Mouse (Mus musculus) frontal cortex, postnatal 25 days (tissue): ENCODE results near the gene Tmbim6.
A peak's percentile ranks its signal among the peaks of the same experiment; 100 is the strongest.
"Not testable (repeated sequence)": the region's sequence is repeated elsewhere in the genome, so short reads cannot be mapped to it uniquely, and the experiment has no call there.

Experiments
- DNase-seq, 2 experiments: peaks; one replicate each; pipeline ENCODE4 v3.0.0; 2022; ENCODE audit warnings: low spot score in 2 of 2

Tmbim6 gene

GRCm38 (mm10) chr15:99382893-99383292 is 9.8 kb upstream of the Tmbim6 start:
- no peak for DNase-seq

GRCm38 (mm10) chr15:99384071-99384470 is 8.6 kb upstream of the Tmbim6 start:
- no peak for DNase-seq

GRCm38 (mm10) chr15:99386110-99386509 is 6.6 kb upstream of the Tmbim6 start:
- not testable (repeated sequence) for DNase-seq

- no peak for DNase-seq
Measured at GRCm38 (mm10) chr15:99386796-99387195, 5.9 kb upstream of the Tmbim6 start.

DNA sequence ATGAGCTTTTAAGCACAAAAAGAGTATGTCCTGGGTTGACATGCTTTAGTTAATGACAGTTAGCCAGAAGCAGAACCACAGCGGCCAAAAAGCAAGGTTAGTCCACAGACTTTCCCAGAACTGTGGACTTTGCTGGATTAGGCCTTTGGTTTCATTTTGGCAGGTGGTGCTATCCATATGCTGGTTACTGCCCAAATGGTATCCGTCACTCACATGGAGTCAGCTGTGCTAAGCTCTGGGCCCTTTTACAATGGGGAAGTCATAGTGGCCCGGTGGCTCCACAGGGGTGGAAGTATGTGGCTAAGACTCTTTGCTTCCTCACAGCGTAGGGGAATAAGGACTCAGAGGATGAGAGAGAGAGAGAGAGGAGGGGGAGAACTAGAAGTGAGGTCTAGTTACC is 4.7 kb upstream of the Tmbim6 start:
- no peak for DNase-seq

GRCm38 (mm10) chr15:99390472-99391401 is 1.9 kb upstream of the Tmbim6 start:
- DNase-seq: no peak

- DNase-seq: no peak
Measured at GRCm38 (mm10) chr15:99391975-99392374, 707 bp upstream of the Tmbim6 start.

DNA sequence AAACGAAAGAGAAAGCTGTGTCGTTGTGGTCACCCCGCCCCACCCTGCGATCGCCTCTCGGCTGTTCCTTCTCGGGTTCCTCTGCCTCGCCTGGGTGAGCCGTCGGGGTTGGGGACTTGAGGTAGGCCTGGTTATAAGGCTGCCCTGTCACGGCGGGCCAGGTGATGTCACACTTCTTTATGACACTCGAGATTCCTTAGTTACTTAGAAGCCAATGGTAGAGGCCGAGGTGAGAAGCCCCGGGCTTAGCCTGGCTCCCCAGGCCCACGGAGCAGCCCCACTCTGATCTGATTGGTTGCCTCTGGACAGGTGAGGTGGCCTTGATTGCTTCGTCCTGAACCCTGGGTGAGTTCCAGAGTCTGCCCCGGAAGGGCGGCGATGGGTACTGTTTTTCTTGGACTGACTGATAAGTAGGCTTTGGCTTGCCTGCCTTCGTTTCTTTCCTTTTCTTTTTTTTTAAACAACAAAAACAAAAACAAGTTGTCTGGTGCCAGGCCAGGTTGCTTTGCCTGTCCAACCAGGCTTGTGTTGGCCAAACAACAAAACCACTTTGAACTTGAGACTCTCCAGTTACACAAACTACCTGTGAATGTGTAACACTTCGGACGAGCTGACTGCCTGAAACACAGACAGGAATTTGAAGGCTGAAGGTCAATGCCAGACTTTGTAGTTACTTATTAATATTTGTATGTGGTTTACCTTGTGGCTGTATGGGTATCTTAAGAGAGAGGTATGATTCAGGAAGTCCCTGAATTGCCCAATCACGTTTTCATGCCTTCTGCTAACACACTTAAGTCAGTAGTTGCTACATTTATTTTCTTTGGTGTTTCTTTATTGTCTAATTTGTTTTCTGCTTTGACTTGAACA is 937 bp downstream of the Tmbim6 start:
- no peak for DNase-seq

DNA sequence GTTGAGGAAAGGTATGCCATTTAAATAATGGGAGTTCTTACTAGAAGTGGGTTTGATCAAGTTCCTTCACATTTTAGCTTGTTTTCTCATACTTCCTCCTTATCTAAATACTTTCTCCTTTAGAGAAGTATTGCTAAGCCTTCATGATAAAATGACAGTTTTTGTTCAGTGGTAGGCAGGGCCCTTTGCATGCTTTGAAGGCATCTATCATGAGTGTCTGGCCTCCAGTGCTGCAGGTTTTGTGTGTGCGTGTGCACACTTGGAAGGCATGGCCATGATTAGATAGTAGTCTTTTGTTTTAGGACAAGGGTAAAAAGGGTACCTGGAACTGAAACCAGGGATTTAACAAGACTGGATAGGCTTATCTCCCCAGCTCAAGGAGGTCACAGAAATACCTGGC is 3.8 kb downstream of the Tmbim6 start:
- DNase-seq: no peak

DNA sequence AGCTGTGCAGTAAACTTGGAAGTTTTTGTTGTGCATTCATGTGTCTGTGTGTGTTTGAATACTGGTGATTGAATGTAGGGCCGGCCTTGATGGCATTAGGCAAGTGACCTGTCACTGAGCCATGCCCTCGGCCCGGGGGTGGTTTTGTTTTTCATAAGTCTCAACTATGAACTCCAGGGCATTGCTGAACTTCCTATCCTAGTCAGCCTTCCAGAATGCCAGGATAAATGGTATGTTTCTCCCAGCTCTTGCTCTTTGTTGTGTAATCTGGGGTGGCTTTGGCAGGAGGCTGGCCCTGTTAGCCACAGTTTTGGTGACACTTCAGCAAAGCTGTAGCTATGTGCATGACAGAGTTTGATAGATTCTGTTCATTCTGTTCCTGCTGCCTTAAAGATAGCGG is 4.2 kb downstream of the Tmbim6 start:
- DNase-seq: no peak

DNA sequence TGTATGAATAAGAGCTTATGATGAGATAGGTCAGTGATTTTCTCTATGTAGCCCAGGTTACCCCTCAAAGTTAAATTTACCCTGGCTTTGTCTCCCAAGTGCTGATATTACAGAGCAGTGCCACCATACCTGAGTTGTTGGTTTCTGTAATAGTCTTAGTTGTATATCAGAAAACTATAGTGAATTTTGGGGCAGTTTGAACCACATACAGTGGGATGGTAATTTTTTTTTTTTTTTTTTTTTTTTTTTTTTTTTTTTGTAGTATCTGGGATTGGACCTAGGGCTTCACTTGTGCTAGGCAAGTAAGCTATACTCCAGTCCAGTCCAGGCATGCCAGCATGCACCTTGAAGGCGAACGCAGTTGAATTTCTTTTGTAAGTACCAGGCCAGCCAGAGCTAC is 4.9 kb downstream of the Tmbim6 start:
- no peak for DNase-seq

GRCm38 (mm10) chr15:99399503-99400245 is 7.0 kb downstream of the Tmbim6 start:
- DNase-seq: no peak

DNA sequence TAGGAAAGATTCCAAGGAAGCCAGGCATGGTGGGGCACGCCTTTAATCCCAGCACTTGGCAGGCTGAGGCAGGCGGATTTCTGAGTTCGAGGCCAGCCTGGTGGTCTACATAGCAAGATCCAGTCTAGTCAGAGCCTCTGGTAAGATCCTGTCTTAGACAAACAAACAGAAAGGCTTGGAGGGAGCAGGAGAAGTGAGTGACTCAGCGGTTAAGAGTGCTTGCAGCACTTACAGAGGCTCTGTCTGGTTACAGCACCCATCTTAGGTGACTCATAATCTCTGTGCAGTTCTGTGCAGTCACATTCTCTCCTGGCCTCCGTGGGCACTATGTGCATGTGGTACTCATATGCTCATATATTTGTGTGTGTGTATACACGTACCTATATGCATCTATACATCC is 7.9 kb downstream of the Tmbim6 start:
- no peak for DNase-seq

DNA sequence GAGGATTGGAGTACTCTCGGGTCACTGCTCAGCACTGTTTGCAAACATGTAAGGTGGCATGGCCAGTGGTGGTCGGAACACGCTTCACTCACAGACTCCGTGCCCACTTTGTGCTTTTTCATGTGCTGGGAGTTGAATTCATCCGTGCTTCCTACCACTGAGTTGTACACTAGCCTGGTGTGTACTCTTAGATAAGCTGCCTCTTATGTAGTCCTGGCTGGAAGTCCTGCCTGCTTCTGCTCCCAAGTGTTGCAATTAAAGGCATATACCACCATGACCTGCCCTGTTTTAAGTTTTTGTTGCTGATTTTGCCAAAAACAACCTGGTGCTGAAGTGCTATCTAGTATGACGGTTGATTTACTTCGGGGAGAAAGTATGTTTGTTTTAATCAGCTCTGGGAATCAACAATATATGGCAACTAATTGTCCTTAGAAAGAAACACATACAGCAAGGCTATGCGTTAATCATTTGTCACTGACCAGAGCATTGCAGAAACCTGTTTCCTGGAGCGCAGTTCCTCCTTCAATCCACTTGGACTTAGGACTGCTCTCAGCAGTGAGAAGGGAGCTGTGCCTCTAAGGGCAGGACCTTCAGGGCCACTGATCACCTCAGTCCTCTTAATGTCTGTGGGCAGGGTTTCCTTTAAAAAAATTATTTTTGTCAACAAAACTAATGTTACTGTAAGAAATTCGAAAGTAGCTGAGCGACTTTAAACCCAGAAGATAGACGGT is 10.6 kb downstream of the Tmbim6 start:
- DNase-seq: no peak

GRCm38 (mm10) chr15:99405150-99405549 is 12.5 kb downstream of the Tmbim6 start:
- DNase-seq: no peak

GRCm38 (mm10) chr15:99406986-99407570 is 14.4 kb downstream of the Tmbim6 start:
- DNase-seq: no peak

- DNase-seq: no peak
Measured at GRCm38 (mm10) chr15:99408845-99409244, 16.2 kb downstream of the Tmbim6 start.

GRCm38 (mm10) chr15:99411747-99412146 is 19.1 kb downstream of the Tmbim6 start:
- DNase-seq: no peak

DNA sequence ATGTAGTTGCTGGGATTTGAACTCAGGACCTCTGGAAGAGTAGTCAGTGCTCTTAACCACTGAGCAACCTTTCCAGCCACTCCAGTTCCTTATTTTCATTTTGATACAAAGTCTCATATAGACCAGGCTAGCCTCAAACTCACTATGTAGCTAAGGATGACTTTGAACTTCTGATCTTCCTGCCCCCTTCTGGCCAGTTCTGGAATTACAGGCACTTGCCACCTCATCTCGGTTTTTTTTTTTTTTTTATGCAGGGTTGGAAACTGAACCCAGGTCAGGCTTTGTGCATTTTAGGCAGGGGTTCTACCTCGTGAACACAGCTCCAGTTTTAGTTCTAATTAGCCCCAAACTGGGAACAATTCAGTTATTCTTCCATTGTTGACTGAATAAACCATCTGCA is 23.1 kb downstream of the Tmbim6 start:
- DNase-seq: peak in 1 of 2 experiments; percentile 43

DNA sequence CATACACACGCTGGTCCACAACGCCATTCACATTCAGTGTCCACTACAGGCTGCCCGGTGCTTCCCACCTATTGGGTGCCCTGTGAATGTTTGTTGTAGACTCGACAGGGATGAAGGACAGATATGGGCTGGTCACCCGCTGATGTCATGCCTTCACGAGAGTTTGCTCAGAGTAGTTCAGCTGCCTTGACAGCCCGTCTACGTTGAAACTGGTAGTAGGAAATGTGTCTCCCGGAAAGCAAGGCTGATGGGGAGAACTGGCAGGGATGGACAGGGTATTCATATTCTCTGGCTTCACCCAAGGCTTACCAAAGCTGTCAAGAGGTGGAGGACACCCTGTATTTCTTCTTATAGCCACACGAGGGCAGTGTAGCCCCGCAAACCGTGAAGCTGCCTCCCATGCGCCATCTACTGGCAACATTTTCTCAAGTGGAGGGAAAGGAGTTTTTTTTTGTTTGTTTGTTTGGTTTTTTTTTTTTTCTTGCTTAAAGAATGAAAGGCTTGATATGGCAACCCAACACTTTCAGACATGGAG is 23.7 kb downstream of the Tmbim6 start:
- peak; percentile 62 to 66 for DNase-seq

DNA sequence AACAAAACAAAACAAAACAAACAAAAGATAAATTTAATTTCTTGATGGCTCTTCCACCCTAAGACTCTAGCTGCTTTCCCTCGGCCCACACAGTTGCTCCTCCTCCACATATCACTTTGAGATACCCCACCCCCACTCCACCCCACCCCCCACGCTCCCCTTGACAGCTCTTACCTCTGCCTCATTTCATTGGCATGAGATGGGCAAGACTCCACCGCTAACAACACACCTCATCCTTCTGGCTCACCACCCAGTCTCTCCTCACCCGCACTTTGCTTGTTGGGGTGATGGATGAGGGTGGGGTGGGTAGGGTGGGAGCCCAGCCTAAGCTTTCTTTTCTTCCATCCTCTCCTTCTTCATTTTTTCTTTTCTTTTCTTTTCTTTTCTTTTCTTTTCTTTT is 24.3 kb downstream of the Tmbim6 start:
- DNase-seq: no peak
